Mouse (Mus musculus): ENCODE measurements at regions not wholly inside any gene's neighbourhood (a gene's known extent, or its start where the extent isn't known, plus 50 kb on each side); places are given as distances from the start of the nearest gene placed in this dataset.
A peak's percentile ranks its signal among the peaks of the same experiment; 100 is the strongest.
"Not testable (repeated sequence)": the region's sequence is repeated elsewhere in the genome, so short reads cannot be mapped to it uniquely, and the experiment has no call there.

GRCm38 (mm10) chr12:8435651-8436348 is 64.0 kb downstream of the Rhob start:
- DNase-seq (ENCODE audit: low spot score); H3K4me3 ChIP-seq; H3K27me3 ChIP-seq (ENCODE audit: insufficient read depth, poor library complexity, severe bottlenecking); H3K36me3 ChIP-seq; H3K27ac ChIP-seq; H3K9me3 ChIP-seq: not testable (repeated sequence)
- peaks cover 38% of the 10 kb centered on the region for H3K4me1 ChIP-seq (replicated peaks)
- WGBS = 86% methylated on average over 3 of the region's 3 CpGs

GRCm38 (mm10) chr12:8428228-8428990 is 71.4 kb downstream of the Rhob start:
- Histone ChIP-seq H3K36me3 (no peaks in the 10 kb centered on the region), H3K27me3 (ENCODE audit: insufficient read depth, poor library complexity, severe bottlenecking) (no peaks in the 10 kb centered on the region), H3K4me1 (replicated peaks) (peaks cover 11% of the 10 kb centered on the region), H3K9me3 (no peaks in the 10 kb centered on the region), H3K27ac (no peak overlapping the region), H3K4me3 (no peak overlapping the region)
- DNase-seq (ENCODE audit: low spot score) = no peak
- WGBS = 78% methylated on average over 5 of the region's 5 CpGs

- WGBS = 89% methylated on average over 6 of the region's 6 CpGs
- no peak for DNase-seq (ENCODE audit: low spot score)
Measured at GRCm38 (mm10) chr12:8424515-8424914, 75.3 kb downstream of the Rhob start.

GRCm38 (mm10) chr12:8422676-8423075 is 77.1 kb downstream of the Rhob start:
- no peak for DNase-seq (ENCODE audit: low spot score)
- Histone ChIP-seq H3K27me3 (ENCODE audit: insufficient read depth, poor library complexity, severe bottlenecking) (no peaks in the 10 kb centered on the region), H3K36me3 (no peaks in the 10 kb centered on the region), H3K27ac (no peak overlapping the region), H3K9me3 (no peaks in the 10 kb centered on the region), H3K4me1 (replicated peaks) (0 out of 2 replicates have a peak, but pooled peaks cover 3% of the 10 kb centered on the region), H3K4me3 (no peak overlapping the region)
- WGBS = 82% methylated on average over 5 of the region's 5 CpGs

More at GRCm38 (mm10) chr12:8424515-8424914, 75.3 kb downstream of the Rhob start:
- Histone ChIP-seq H3K9me3 (no peaks in the 10 kb centered on the region), H3K4me3 (no peak overlapping the region), H3K36me3 (no peaks in the 10 kb centered on the region), H3K27ac (no peak overlapping the region), H3K27me3 (ENCODE audit: insufficient read depth, poor library complexity, severe bottlenecking) (no peaks in the 10 kb centered on the region), H3K4me1 (replicated peaks) (no peaks in the 10 kb centered on the region)

- Histone ChIP-seq H3K9me3 (peaks cover 1% of the 10 kb centered on the region; the same call in 1 of the 2 replicates), H3K27me3 (ENCODE audit: insufficient read depth, poor library complexity, severe bottlenecking) (no peaks in the 10 kb centered on the region), H3K27ac (no peak overlapping the region), H3K36me3 (no peaks in the 10 kb centered on the region), H3K4me1 (replicated peaks) (0 out of 2 replicates have a peak, but pooled peaks cover 3% of the 10 kb centered on the region), H3K4me3 (no peak overlapping the region)
- WGBS = 90% methylated on average over 3 of the region's 3 CpGs
- DNase-seq (ENCODE audit: low spot score) = no peak
Measured at GRCm38 (mm10) chr12:8421271-8421567, 78.6 kb downstream of the Rhob start.

- no peaks in the 10 kb centered on the region for H3K36me3 ChIP-seq
- H3K27ac ChIP-seq = no peak overlapping the region
- WGBS = 77% methylated on average over 9 of the region's 9 CpGs
- no peak overlapping the region for H3K4me3 ChIP-seq
- no peak for DNase-seq (ENCODE audit: low spot score)
- peaks cover 4% of the 10 kb centered on the region; the same call in 1 of the 2 replicates for H3K9me3 ChIP-seq
- 0 out of 2 replicates have a peak, but pooled peaks cover 3% of the 10 kb centered on the region for H3K4me1 ChIP-seq (replicated peaks)
- no peaks in the 10 kb centered on the region for H3K27me3 ChIP-seq (ENCODE audit: insufficient read depth, poor library complexity, severe bottlenecking)
Measured at GRCm38 (mm10) chr12:8420511-8421270, 79.1 kb downstream of the Rhob start.

- WGBS = 90% methylated on average over 5 of the region's 5 CpGs
- Histone ChIP-seq H3K4me3 (no peak overlapping the region), H3K9me3 (peaks cover 4% of the 10 kb centered on the region; the same call in 1 of the 2 replicates), H3K36me3 (no peaks in the 10 kb centered on the region), H3K27me3 (ENCODE audit: insufficient read depth, poor library complexity, severe bottlenecking) (no peaks in the 10 kb centered on the region), H3K27ac (no peak overlapping the region), H3K4me1 (replicated peaks) (0 out of 2 replicates have a peak, but pooled peaks cover 3% of the 10 kb centered on the region)
- DNase-seq (ENCODE audit: low spot score) = no peak
Measured at GRCm38 (mm10) chr12:8418890-8419289, 80.9 kb downstream of the Rhob start.

- Histone ChIP-seq H3K27me3 (ENCODE audit: insufficient read depth, poor library complexity, severe bottlenecking) (no peaks in the 10 kb centered on the region), H3K4me3 (no peak overlapping the region), H3K36me3 (no peaks in the 10 kb centered on the region), H3K27ac (no peak overlapping the region), H3K9me3 (peaks cover 4% of the 10 kb centered on the region; the same call in 1 of the 2 replicates), H3K4me1 (replicated peaks) (0 out of 2 replicates have a peak, but pooled peaks cover 3% of the 10 kb centered on the region)
- 62% methylated on average over 8 of the region's 8 CpGs for WGBS
- no peak for DNase-seq (ENCODE audit: low spot score)
Measured at GRCm38 (mm10) chr12:8417127-8417790, 82.5 kb downstream of the Rhob start.

- H3K36me3 ChIP-seq = no peaks in the 10 kb centered on the region
- peaks cover 4% of the 10 kb centered on the region; the same call in 1 of the 2 replicates for H3K9me3 ChIP-seq
- no peak for DNase-seq (ENCODE audit: low spot score)
- H3K27ac ChIP-seq = no peak overlapping the region
- WGBS = 95% methylated on average over 2 of the region's 2 CpGs
- H3K27me3 ChIP-seq (ENCODE audit: insufficient read depth, poor library complexity, severe bottlenecking) = no peaks in the 10 kb centered on the region
- peaks cover 20% of the 10 kb centered on the region for H3K4me1 ChIP-seq (replicated peaks)
- H3K4me3 ChIP-seq = no peak overlapping the region
Measured at GRCm38 (mm10) chr12:8412125-8412524, 87.7 kb downstream of the Rhob start.

GRCm38 (mm10) chr12:8410410-8411341 is 89.1 kb downstream of the Rhob start:
- DNase-seq (ENCODE audit: low spot score) = peak; percentile 31
- Histone ChIP-seq H3K4me3 (no peak overlapping the region), H3K9me3 (no peaks in the 10 kb centered on the region), H3K36me3 (no peaks in the 10 kb centered on the region), H3K4me1 (replicated peaks) (peaks cover 20% of the 10 kb centered on the region), H3K27ac (peak overlapping the region; percentile 29; the same call in 1 of the 2 replicates), H3K27me3 (ENCODE audit: insufficient read depth, poor library complexity, severe bottlenecking) (no peaks in the 10 kb centered on the region)
- WGBS = 55% methylated on average over 24 of the region's 24 CpGs

GRCm38 (mm10) chr12:8402084-8402483 is 88.9 kb downstream of the Hs1bp3 start:
- Histone ChIP-seq H3K27ac (peak overlapping the region; percentile 81), H3K36me3 (no peaks in the 10 kb centered on the region), H3K27me3 (ENCODE audit: insufficient read depth, poor library complexity, severe bottlenecking) (no peaks in the 10 kb centered on the region; the same call in 1 of the 2 replicates), H3K9me3 (peaks cover 3% of the 10 kb centered on the region; the same call in 1 of the 2 replicates), H3K4me1 (replicated peaks) (peaks cover 19% of the 10 kb centered on the region), H3K4me3 (no peak overlapping the region)
- DNase-seq (ENCODE audit: low spot score) = peak; percentile 66
- WGBS = 15% methylated on average over 5 of the region's 5 CpGs

Measured in hindbrain, embryonic 10.5 days (tissue).